Mouse (Mus musculus) CH12.LX (cell line): Measurements from ENCODE around the gene 2010005H15Rik. TPM values are rescaled to one million over a fixed set of nuclear protein-coding genes. Genes with fewer than 3 reads are reported as not detected.

Experiments
- DNase-seq: peaks from one replicate; pipeline ENCODE4 v3.0.0-alpha.2; 2013; ENCODE audit errors: extremely low read depth
- H3K27ac ChIP-seq: 2 replicates; pipeline ENCODE4 v1.5.1; 2012; ENCODE audit warnings: low read depth, mild to moderate bottlenecking, control low read depth, moderate library complexity; ENCODE audit not compliant: insufficient read depth
- H3K27me3 ChIP-seq: replicated peaks from 2 replicates; pipeline ENCODE3; 2012; ENCODE audit warnings: inconsistent platforms
- H3K36me3 ChIP-seq, 2 experiments: replicated peaks in 1 of 2; 2 replicates each; pipeline versions ENCODE3 to v1.6.1; 2012; ENCODE audit warnings: inconsistent platforms in 1 of 2, low read length in 1 of 2, mild to moderate bottlenecking in 1 of 2, mixed read lengths in 1 of 2, moderate library complexity in 1 of 2; ENCODE audit not compliant: control insufficient read depth in 1 of 2, insufficient read depth in 1 of 2
- H3K4me1 ChIP-seq, 2 experiments: 2 replicates each; pipeline ENCODE4 v1.6.1; 2012; ENCODE audit warnings: inconsistent platforms in 1 of 2, moderate library complexity in 1 of 2; ENCODE audit not compliant: insufficient read depth in 2 of 2, control insufficient read depth in 1 of 2
- H3K4me2 ChIP-seq: 2 replicates; pipeline ENCODE4 v1.6.1; 2012; ENCODE audit warnings: low read depth, mild to moderate bottlenecking, control low read depth; ENCODE audit not compliant: poor library complexity, insufficient read depth, severe bottlenecking
- H3K4me3 ChIP-seq, 3 experiments: fragments of 150-350 bp in 1 of 3; sonication (generic) in 1 of 3; replicated peaks in 1 of 3; 2 replicates each; pipeline versions ENCODE3 to v1.5.1; 2011 to 2012; ENCODE audit warnings: low read depth in 2 of 3, low read length in 2 of 3, mild to moderate bottlenecking in 2 of 3, moderate library complexity in 2 of 3, control low read depth in 1 of 3, improper control_type of control experiment in 1 of 3, inconsistent platforms in 1 of 3, mixed read lengths in 1 of 3; ENCODE audit not compliant: poor library complexity in 1 of 3
- H3K79me2 ChIP-seq: replicated peaks from 2 replicates; pipeline ENCODE4 v1.6.1; 2012; ENCODE audit warnings: mild to moderate bottlenecking, moderate library complexity; ENCODE audit not compliant: control insufficient read depth, poor library complexity, insufficient read depth, severe bottlenecking; ENCODE audit errors: extremely low read depth
- H3K9ac ChIP-seq: 2 replicates; pipeline ENCODE4 v1.6.1; 2012; ENCODE audit warnings: low read depth, mild to moderate bottlenecking, control low read depth, moderate library complexity; ENCODE audit not compliant: insufficient read depth
- H3K9me3 ChIP-seq: replicated peaks from 2 replicates; pipeline ENCODE3; 2012; ENCODE audit warnings: low read length, inconsistent platforms, mixed read lengths
- HCFC1 ChIP-seq: IDR thresholded peaks from 2 replicates; pipeline ENCODE4 v1.6.1; 2012; ENCODE audit warnings: low read depth, mild to moderate bottlenecking, inconsistent platforms, low read length, improper control_type of control experiment
- MAX ChIP-seq: IDR thresholded peaks from 2 replicates; pipeline ENCODE4 v1.6.1; 2011; ENCODE audit warnings: low read length, improper control_type of control experiment
- MYC ChIP-seq: IDR thresholded peaks from 2 replicates; pipeline ENCODE4 v1.6.1; 2011; ENCODE audit warnings: low read depth, mild to moderate bottlenecking, improper control_type of control experiment, low read length
- TBP ChIP-seq: conservative IDR thresholded peaks from 2 replicates; pipeline ENCODE4 v1.6.1; 2011; ENCODE audit warnings: low read depth, low read length, improper control_type of control experiment
- ZKSCAN1 ChIP-seq: IDR thresholded peaks from 2 replicates; pipeline ENCODE4 v1.6.1; 2012; ENCODE audit warnings: low read depth, inconsistent platforms, low read length, improper control_type of control experiment, borderline replicate concordance
- dilution Hi-C: fragments of 300-500 bp; cut with MboI; formaldehyde crosslinking; loops from 2 replicates; pipeline ENCODE4 v1.14.3; 2020; ENCODE audit warnings: low sequenced_read_pairs; ENCODE audit not compliant: extremely low pct_unique_long_range_greater_than_20kb, extremely low pct_ligation_motif_present
- in situ Hi-C: fragments of 300-500 bp; cut with MboI; formaldehyde crosslinking; loops from 3 replicates; pipeline ENCODE4 v1.14.3; 2019; ENCODE audit warnings: low sequenced_read_pairs, low pct_ligation_motif_present, low pct_unique_long_range_greater_than_20kb, mixed read lengths
- polyA plus RNA-seq: library from polyadenylated mRNA; unstranded; fragments of >175 nt; gene quantifications from 2 replicates; pipeline ENCODE4 v1.2.1, GENCODE M21; 2012; ENCODE audit warnings: low read depth; ENCODE audit not compliant: insufficient read length
- total RNA-seq, 2 experiments: library from RNA; depleted of rRNA; stranded (reverse); fragments of 300-350 nt in 1 of 2; fragments of >200 nt in 1 of 2; gene quantifications; 2 replicates each; pipeline ENCODE4 v1.2.3; 2012 to 2014

Gene 2010005H15Rik
- total and polyA plus RNA-seq, 3 experiments = 15.6 to 71.5 (median 54.7) TPM

DNA sequence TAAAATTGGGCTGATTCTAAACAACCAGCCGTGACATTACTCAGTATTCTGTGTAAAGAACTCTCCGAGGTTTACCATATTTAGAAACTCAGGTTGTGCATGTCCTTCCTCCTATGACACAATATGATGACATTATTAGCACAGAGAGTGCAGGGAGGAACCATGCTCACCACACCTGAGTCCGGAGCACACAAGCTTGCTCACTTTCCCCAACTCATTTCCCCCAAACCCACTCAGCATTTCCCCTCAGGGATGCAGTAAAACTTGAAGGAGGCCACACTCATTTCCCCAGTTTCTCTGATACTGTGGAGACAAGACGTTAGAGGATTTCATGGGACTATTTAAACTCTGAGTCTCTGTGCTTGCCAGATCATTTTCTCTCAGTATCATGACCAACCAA lies 67.9 kb downstream of the 2010005H15Rik start:
- H3K4me3 ChIP-seq = no peak overlapping the region
- dilution Hi-C loops = no loop called here
- in situ Hi-C loops = no loop called here

More for the DNA sequence above, 67.9 kb downstream of the 2010005H15Rik start:
- no peak for DNase-seq
- Histone ChIP-seq H3K4me2 (no peak overlapping the region), H3K4me1 (0 out of 4 replicates have a peak, but pooled peaks cover 0 to 3% of the 10 kb centered on the region in 2 experiments), H3K36me3 (no peaks in the 10 kb centered on the region), H3K9me3 (no peaks in the 10 kb centered on the region), H3K27me3 (no peaks in the 10 kb centered on the region), H3K79me2 (no peaks in the 10 kb centered on the region), H3K9ac (no peak overlapping the region), H3K27ac (no peak overlapping the region)
- TF ChIP-seq ZKSCAN1 (no peak), MAX (no peak), MYC (no peak), TBP (no peak), HCFC1 (no peak)

Other genes with a start within 250 kb of the 2010005H15Rik start
- gene Kpna1, start 242.7 kb upstream of the 2010005H15Rik start, total RNA-seq (2012; rRNA removed) = 22.1 and 29.8 TPM in 2 replicates
- gene Kpna1, start 242.7 kb upstream of the 2010005H15Rik start, total RNA-seq (2014; rRNA removed) = 57.9 and 66.6 TPM in 2 replicates
- 63.9 and 74.1 TPM in 2 replicates for gene Kpna1, start 242.7 kb upstream of the 2010005H15Rik start, polyA plus RNA-seq
- gene Wdr5b, start 180.3 kb upstream of the 2010005H15Rik start, total RNA-seq (2012; rRNA removed) = 5.9 and 8.4 TPM in 2 replicates
- gene Wdr5b, start 180.3 kb upstream of the 2010005H15Rik start, total RNA-seq (2014; rRNA removed) = 7.4 and 8.0 TPM in 2 replicates
- gene Wdr5b, start 180.3 kb upstream of the 2010005H15Rik start, polyA plus RNA-seq = 5.4 and 6.2 TPM in 2 replicates
- 208 and 419 TPM in 2 replicates for gene Fam162a, start 149.9 kb upstream of the 2010005H15Rik start, total RNA-seq (2012; rRNA removed)
- gene Fam162a, start 149.9 kb upstream of the 2010005H15Rik start, total RNA-seq (2014; rRNA removed) = 358 and 369 TPM in 2 replicates
- 172 and 204 TPM in 2 replicates for gene Fam162a, start 149.9 kb upstream of the 2010005H15Rik start, polyA plus RNA-seq
- 274 and 280 TPM in 2 replicates for gene Ccdc58, start 149.8 kb upstream of the 2010005H15Rik start, total RNA-seq (2012; rRNA removed)
- gene Ccdc58, start 149.8 kb upstream of the 2010005H15Rik start, total RNA-seq (2014; rRNA removed) = 545 and 591 TPM in 2 replicates
- gene Ccdc58, start 149.8 kb upstream of the 2010005H15Rik start, polyA plus RNA-seq = 188 and 214 TPM in 2 replicates
- gene Csta1, start 90.2 kb upstream of the 2010005H15Rik start, total RNA-seq (2012; rRNA removed) = not detected in 2 replicates
- gene Csta1, start 90.2 kb upstream of the 2010005H15Rik start, total RNA-seq (2014; rRNA removed) = not detected in 2 replicates
- not detected in 2 replicates for gene Csta1, start 90.2 kb upstream of the 2010005H15Rik start, polyA plus RNA-seq
- not detected in 2 replicates for gene Stfa2l1, start 64.7 kb upstream of the 2010005H15Rik start, total RNA-seq (2012; rRNA removed)
- gene Stfa2l1, start 64.7 kb upstream of the 2010005H15Rik start, total RNA-seq (2014; rRNA removed) = not detected in 2 replicates
- not detected in 2 replicates for gene Stfa2l1, start 64.7 kb upstream of the 2010005H15Rik start, polyA plus RNA-seq
- not detected in 2 replicates for gene Gm5483, start 37.3 kb upstream of the 2010005H15Rik start, total RNA-seq (2012; rRNA removed)
- gene Gm5483, start 37.3 kb upstream of the 2010005H15Rik start, total RNA-seq (2014; rRNA removed) = 1.0 TPM in 1 of 2 replicates, not detected in the other
- 0.29 and 0.47 TPM in 2 replicates for gene Gm5483, start 37.3 kb upstream of the 2010005H15Rik start, polyA plus RNA-seq
- gene Gm5416, start 11.1 kb upstream of the 2010005H15Rik start, total RNA-seq (2012; rRNA removed) = not detected in 2 replicates
- not detected in 2 replicates for gene Gm5416, start 11.1 kb upstream of the 2010005H15Rik start, total RNA-seq (2014; rRNA removed)
- gene Gm5416, start 11.1 kb upstream of the 2010005H15Rik start, polyA plus RNA-seq = not detected in 2 replicates
- not detected in 2 replicates for gene Stfa1, start 55.5 kb downstream of the 2010005H15Rik start, total RNA-seq (2012; rRNA removed)
- 0.79 and 1.3 TPM in 2 replicates for gene Stfa1, start 55.5 kb downstream of the 2010005H15Rik start, total RNA-seq (2014; rRNA removed)
- 0.68 and 1.0 TPM in 2 replicates for gene Stfa1, start 55.5 kb downstream of the 2010005H15Rik start, polyA plus RNA-seq
- gene BC117090, start 112.9 kb downstream of the 2010005H15Rik start, total RNA-seq (2012; rRNA removed) = not detected in 2 replicates
- not detected in 2 replicates for gene BC117090, start 112.9 kb downstream of the 2010005H15Rik start, total RNA-seq (2014; rRNA removed)
- not detected in 2 replicates for gene BC117090, start 112.9 kb downstream of the 2010005H15Rik start, polyA plus RNA-seq
- gene BC100530, start 146.3 kb downstream of the 2010005H15Rik start, total RNA-seq (2012; rRNA removed) = not detected in 2 replicates
- not detected in 2 replicates for gene BC100530, start 146.3 kb downstream of the 2010005H15Rik start, total RNA-seq (2014; rRNA removed)
- gene BC100530, start 146.3 kb downstream of the 2010005H15Rik start, polyA plus RNA-seq = not detected in 2 replicates
- gene Stfa2, start 187.0 kb downstream of the 2010005H15Rik start, total RNA-seq (2012; rRNA removed) = not detected in 2 replicates
- not detected in 2 replicates for gene Stfa2, start 187.0 kb downstream of the 2010005H15Rik start, total RNA-seq (2014; rRNA removed)
- gene Stfa2, start 187.0 kb downstream of the 2010005H15Rik start, polyA plus RNA-seq = not detected in 2 replicates
- gene Stfa3, start 233.9 kb downstream of the 2010005H15Rik start, total RNA-seq (2012; rRNA removed) = not detected in 2 replicates
- not detected in 2 replicates for gene Stfa3, start 233.9 kb downstream of the 2010005H15Rik start, total RNA-seq (2014; rRNA removed)
- gene Stfa3, start 233.9 kb downstream of the 2010005H15Rik start, polyA plus RNA-seq = not detected in 2 replicates